Mouse (Mus musculus): ENCODE data around the gene Osbp2. TPM values are rescaled to one million over a fixed set of nuclear protein-coding genes. Genes with fewer than 3 reads are reported as not detected.
"Not testable (repeated sequence)": the region's sequence is repeated elsewhere in the genome, so short reads cannot be mapped to it uniquely, and the experiment has no call there.

Osbp2 gene
- 0.18 and 0.27 TPM in 2 replicates for polyA plus RNA-seq (2015; fragmentation: Nextera tagmentation; extraction: Ambion mirVana)

DNA sequence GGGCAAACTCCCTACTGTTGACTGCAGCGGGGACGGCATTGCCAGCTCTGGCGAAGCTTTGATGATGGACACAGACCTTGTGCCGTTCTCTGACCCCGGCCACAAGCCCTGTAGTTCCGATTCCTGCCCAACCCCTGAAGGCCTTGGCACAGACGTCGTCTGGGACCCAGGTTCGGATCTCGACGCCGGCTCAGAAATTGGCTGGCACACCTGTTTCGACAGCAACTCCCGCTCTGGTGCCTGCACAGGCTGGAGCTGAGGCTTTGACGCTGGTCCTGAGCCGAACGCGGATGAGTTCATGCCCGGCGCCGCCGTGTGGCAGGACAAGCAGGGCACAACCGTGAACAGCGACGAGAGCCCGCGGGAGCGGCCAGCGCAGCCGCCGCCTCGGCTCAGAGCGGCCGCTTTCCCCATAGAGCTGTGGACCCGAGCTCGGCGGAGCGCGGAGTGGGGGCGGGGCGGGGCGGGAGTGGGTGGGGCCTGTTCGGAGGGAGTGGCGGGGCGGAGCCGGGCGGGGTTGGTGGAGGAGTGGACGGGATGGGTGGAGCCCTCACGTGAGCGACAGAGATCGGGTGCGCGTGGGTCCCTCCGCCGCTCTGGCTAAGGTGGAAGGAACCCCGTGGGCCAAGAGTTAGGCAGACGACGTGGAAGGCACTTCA is at the start of gene Osbp2:
Gene Osbp2 (minus strand): TSS at position 450 of the 659 bp plus-strand sequence.
- DNase-seq (peak; percentile 47), ATAC-seq (ENCODE audit: low read depth) (peak; percentile 91)
- Histone ChIP-seq H3K27ac (no peak within 1 kb of the TSS), H3K9ac (peak within 1 kb of the TSS; percentile 52), H3K4me2 (peak within 1 kb of the TSS; percentile 76), H3K4me3 (replicated peaks) (peak within 1 kb of the TSS; percentile 50), H3K9me3 (replicated peaks) (no peaks in the 10 kb centered on the region), H3K27me3 (peaks cover 42% of the 10 kb centered on the region), H3K36me3 (no peaks in the 10 kb centered on the region), H3K4me1 (replicated peaks) (peaks cover 13% of the 10 kb centered on the region)
- 3% methylated on average over 56 of the region's 58 CpGs for WGBS (ENCODE audit: insufficient replicate concordance)

DNA sequence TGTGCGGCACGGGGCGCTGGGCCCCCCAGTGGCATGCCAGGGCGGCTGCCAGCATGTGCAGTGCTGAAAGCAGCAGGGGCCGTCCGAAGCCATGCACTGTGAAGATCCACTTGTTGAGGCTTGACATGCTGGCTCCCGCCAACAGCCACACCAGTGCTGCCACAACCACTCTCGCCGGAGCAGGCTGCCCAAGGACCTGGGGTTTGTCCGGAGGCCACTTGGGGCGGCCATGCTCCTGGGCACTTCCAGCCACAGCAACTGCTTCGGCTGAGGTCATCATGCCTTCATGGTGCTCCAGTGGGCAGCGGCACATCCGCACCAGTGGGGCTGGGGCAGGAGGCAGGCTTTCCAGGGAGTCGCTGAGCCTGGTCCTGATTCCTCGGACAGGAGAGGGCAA is 49.2 kb upstream of the Osbp2 start:
- ATAC-seq (ENCODE audit: low read depth) (peak; percentile 3; the same call in 1 of the 2 replicates), DNase-seq (no peak)
- H3K4me1 ChIP-seq (replicated peaks), result peaks cover 24% of the 10 kb centered on the region
- no peaks in the 10 kb centered on the region for H3K36me3 ChIP-seq
- no peaks in the 10 kb centered on the region for H3K9me3 ChIP-seq (replicated peaks)
- WGBS (ENCODE audit: insufficient replicate concordance), result 8% methylated on average over 16 of the region's 16 CpGs
- H3K27me3 ChIP-seq, result peaks cover 45% of the 10 kb centered on the region
- peak overlapping the region; percentile 80 for H3K4me2 ChIP-seq
- H3K27ac ChIP-seq, result no peak overlapping the region
- H3K4me3 ChIP-seq (replicated peaks), result peak overlapping the region; percentile 57
- peak overlapping the region; percentile 45; the same call in 1 of the 2 replicates for H3K9ac ChIP-seq

DNA sequence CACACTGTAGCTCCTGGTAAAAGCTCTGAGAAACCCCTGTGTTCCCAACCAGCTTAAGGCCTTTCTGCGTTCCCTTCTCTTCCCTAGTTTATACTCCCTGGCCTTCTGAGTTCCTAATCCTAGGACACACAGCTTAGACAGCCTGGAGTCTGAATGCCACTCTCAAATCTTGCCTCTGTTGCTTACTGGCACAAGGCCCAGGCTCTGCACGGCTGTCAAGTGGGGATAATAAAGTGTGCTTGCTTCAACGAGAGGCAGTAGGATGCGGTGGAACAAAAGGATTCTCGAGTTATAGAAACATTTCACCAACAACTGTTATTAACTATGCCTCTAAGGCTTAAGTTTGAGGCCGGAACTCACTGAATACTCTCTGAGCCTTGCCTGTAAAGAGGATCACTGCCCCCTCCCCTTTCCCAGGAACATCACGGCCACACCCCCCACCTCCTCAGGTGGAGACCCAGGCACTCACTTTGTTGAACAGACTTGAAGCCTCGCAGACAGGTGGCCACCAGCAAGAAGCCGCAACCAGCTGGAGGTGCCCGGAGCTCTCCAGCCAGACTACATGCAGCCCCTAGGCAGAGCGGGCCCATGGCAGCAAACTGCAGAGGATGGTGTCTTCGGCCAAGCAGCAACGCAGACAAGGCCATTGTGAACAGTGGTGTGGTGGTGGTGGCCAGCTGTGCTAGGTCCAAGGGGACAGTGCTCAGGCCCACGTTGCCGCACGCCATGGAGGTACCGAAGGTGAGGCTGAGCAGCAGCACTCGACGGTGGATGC is 48.6 kb upstream of the Osbp2 start:
- no peak overlapping the region for H3K9ac ChIP-seq
- peaks cover 46% of the 10 kb centered on the region for H3K27me3 ChIP-seq
- H3K4me3 ChIP-seq (replicated peaks), result peak overlapping the region; percentile 57
- no peak for DNase-seq
- WGBS (ENCODE audit: insufficient replicate concordance), result 36% methylated on average over 19 of the region's 19 CpGs
- no peaks in the 10 kb centered on the region for H3K9me3 ChIP-seq (replicated peaks)
- H3K36me3 ChIP-seq, result no peaks in the 10 kb centered on the region
- H3K27ac ChIP-seq, result no peak overlapping the region
- H3K4me1 ChIP-seq (replicated peaks), result peaks cover 24% of the 10 kb centered on the region
- ATAC-seq (ENCODE audit: low read depth), result no peak
- peak overlapping the region; percentile 80 for H3K4me2 ChIP-seq

DNA sequence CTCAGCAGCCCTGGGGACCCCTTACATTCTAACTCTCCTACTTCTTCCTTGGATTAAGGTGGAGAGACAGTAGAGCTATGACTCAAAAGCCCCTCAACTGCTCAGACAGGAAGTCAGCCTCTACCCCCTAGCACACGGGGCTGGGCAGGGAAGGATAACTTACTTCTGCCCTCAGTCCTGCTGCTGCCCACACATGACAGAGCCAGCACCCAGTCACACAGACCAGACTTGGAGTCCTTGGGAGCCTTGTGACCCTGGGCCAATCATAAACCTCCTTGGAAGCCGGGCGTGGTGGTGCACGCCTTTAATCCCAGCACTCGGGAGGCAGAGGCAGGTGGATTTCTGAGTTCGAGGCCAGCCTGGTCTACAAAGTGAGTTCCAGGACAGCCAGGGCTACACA is 47.7 kb upstream of the Osbp2 start:
- H3K9me3 ChIP-seq (replicated peaks); DNase-seq; H3K9ac ChIP-seq; H3K27ac ChIP-seq; H3K4me2 ChIP-seq; H3K4me3 ChIP-seq (replicated peaks); H3K36me3 ChIP-seq; ATAC-seq (ENCODE audit: low read depth): not testable (repeated sequence)
- Histone ChIP-seq H3K4me1 (replicated peaks) (peaks cover 24% of the 10 kb centered on the region), H3K27me3 (peaks cover 48% of the 10 kb centered on the region)
- 70% methylated on average over 6 of the region's 6 CpGs for WGBS (ENCODE audit: insufficient replicate concordance)

DNA sequence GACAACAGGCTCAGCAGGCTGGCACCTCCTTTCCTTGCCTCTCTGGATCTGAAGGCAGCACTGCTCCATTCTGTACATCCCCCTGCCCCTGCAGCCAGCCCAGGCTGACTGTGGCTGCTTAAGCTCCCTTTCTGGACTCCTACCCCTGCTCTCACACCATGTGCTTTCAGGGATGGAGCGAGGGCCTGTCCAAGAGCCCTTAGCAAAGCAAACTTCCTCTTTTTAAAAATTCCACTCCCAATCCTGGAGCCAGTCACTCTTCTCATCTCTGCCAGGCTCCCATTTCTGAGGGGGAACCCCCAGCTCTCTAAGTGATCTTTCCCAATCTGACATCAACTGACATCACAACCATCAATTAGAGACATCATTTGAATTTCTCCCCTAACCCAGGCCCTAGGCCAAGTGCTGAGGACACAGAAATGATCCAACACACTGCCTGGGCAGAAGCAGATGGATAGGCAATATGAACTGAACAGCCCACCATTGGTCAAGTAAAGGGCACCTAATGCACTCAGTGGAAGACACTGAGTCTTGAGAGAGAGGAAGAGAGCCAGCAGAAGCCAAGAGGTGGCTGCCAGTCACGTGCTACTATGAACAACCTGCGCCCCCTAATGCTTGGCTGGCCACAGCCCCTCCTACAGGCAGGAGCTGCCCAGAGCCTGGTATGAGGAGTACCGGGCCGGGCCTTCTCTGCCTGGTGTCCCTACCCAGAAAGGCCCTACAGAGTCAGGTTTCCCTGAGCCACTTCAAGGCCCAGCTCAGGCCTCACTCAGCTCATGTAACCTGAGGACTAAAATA is 47.0 kb upstream of the Osbp2 start:
- Histone ChIP-seq H3K4me2 (no peak overlapping the region), H3K27me3 (peaks cover 48% of the 10 kb centered on the region)

DNA sequence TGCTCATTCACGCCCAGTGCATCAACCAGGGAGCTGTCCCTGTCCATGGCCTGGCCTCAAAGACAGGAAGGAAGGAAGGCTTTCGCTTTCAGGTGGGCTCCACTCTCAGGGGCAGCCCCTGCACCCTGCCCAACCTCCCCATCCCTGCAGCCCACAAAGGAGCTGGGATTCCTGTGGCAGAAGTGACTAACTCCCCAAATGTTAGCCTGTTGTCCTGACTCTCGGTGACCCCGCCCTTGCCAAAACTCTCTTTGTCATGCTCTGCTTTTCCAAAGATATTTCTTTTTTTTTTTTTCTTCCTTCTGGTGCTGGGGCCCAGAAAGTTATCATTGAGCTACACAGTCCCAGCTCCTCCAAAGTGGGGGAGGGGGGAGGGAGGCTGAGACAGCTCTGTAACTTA is 45.5 kb upstream of the Osbp2 start:
- Histone ChIP-seq H3K4me3 (replicated peaks) (no peak overlapping the region), H3K27me3 (peaks cover 36% of the 10 kb centered on the region), H3K9ac (no peak overlapping the region), H3K36me3 (no peaks in the 10 kb centered on the region), H3K4me1 (replicated peaks) (peaks cover 19% of the 10 kb centered on the region), H3K27ac (no peak overlapping the region), H3K4me2 (no peak overlapping the region), H3K9me3 (replicated peaks) (no peaks in the 10 kb centered on the region)
- ATAC-seq (ENCODE audit: low read depth) (no peak), DNase-seq (no peak)
- 61% methylated on average over 4 of the region's 4 CpGs for WGBS (ENCODE audit: insufficient replicate concordance)

More for the DNA sequence above, 47.0 kb upstream of the Osbp2 start:
- Histone ChIP-seq H3K4me3 (replicated peaks) (no peak overlapping the region), H3K27ac (no peak overlapping the region), H3K9me3 (replicated peaks) (no peaks in the 10 kb centered on the region), H3K4me1 (replicated peaks) (peaks cover 24% of the 10 kb centered on the region), H3K36me3 (no peaks in the 10 kb centered on the region), H3K9ac (no peak overlapping the region)
- no peak for DNase-seq
- WGBS (ENCODE audit: insufficient replicate concordance), result 45% methylated on average over 5 of the region's 5 CpGs
- no peak for ATAC-seq (ENCODE audit: low read depth)

DNA sequence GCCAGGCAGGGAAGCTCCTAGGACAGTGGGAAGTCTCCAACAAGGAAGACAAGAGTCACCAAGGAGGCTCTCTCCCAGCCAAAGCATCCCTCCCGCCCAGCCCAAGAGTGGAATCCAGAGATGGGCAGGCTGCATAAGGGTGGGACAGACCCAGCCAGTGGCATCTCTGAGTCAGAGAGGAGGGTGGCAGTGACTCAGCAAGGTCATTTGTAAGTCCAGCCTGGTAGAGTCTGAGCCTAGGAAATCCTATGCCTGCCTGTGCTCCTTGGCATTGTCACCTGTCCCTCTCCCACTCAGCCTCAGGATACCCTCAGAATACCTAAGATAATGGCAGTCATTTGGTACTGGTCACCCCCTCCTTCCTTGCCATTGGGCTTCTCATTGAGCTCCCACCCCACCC is 41.7 kb upstream of the Osbp2 start:
- Histone ChIP-seq H3K27ac (no peak overlapping the region), H3K9me3 (replicated peaks) (no peaks in the 10 kb centered on the region), H3K9ac (no peak overlapping the region), H3K4me1 (replicated peaks) (no peaks in the 10 kb centered on the region), H3K36me3 (no peaks in the 10 kb centered on the region), H3K4me3 (replicated peaks) (no peak overlapping the region), H3K4me2 (no peak overlapping the region), H3K27me3 (0 out of 2 replicates have a peak, but pooled peaks cover 3% of the 10 kb centered on the region)
- ATAC-seq (ENCODE audit: low read depth) (no peak), DNase-seq (no peak)
- 64% methylated on average over 1 of the region's 1 CpGs for WGBS (ENCODE audit: insufficient replicate concordance)

DNA sequence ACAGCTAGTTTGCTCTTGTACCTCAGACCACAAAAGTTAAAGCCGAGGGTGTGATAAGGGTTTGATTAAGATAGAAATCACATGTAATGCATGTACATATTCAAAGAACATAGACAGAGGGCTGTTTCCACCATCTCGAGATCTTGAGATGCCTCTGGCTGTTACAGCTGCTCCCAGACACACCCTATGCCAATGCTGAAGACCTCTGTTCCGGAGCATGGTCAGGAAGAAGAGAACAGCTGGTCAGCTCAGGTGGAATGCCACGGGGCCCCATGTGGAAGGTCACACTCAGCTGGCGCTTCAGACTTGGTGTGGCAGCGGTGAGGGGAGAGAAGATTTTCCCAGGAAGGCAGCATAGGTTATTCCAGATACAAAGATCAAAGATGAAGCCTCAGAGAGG is 41.0 kb upstream of the Osbp2 start:
- DNase-seq, result no peak
- Histone ChIP-seq H3K4me1 (replicated peaks) (no peaks in the 10 kb centered on the region), H3K4me2 (no peak overlapping the region), H3K9me3 (replicated peaks) (no peaks in the 10 kb centered on the region), H3K4me3 (replicated peaks) (no peak overlapping the region), H3K27ac (no peak overlapping the region), H3K27me3 (0 out of 2 replicates have a peak, but pooled peaks cover 3% of the 10 kb centered on the region), H3K9ac (no peak overlapping the region), H3K36me3 (no peaks in the 10 kb centered on the region)
- ATAC-seq (ENCODE audit: low read depth), result no peak
- 64% methylated on average over 6 of the region's 6 CpGs for WGBS (ENCODE audit: insufficient replicate concordance)

DNA sequence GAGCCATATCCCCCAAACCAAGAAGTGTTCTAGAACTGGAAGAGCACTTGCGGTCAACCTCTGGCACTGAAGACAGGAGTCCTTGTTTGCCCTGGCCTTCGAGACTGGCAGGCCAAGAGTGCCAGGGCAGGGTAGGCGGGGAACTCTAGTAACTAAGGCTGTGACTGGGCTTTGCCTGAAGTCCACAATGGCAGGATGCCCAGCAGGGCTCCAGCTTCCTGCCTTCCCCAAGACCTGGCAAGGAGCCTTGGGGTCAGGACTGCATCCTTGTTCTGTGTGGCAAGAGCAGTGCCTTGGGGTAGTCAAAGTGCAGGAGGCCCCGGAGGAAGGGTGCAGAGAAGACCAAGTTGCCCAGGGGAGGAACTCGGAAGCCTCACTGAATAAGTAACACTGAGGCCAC is 39.3 kb upstream of the Osbp2 start:
- Histone ChIP-seq H3K36me3 (no peaks in the 10 kb centered on the region), H3K27me3 (0 out of 2 replicates have a peak, but pooled peaks cover 3% of the 10 kb centered on the region), H3K4me3 (replicated peaks) (no peak overlapping the region), H3K27ac (no peak overlapping the region), H3K4me2 (no peak overlapping the region), H3K9me3 (replicated peaks) (no peaks in the 10 kb centered on the region), H3K9ac (no peak overlapping the region), H3K4me1 (replicated peaks) (no peaks in the 10 kb centered on the region)
- ATAC-seq (ENCODE audit: low read depth), result no peak
- WGBS (ENCODE audit: insufficient replicate concordance), result 63% methylated on average over 5 of the region's 5 CpGs
- DNase-seq, result no peak

DNA sequence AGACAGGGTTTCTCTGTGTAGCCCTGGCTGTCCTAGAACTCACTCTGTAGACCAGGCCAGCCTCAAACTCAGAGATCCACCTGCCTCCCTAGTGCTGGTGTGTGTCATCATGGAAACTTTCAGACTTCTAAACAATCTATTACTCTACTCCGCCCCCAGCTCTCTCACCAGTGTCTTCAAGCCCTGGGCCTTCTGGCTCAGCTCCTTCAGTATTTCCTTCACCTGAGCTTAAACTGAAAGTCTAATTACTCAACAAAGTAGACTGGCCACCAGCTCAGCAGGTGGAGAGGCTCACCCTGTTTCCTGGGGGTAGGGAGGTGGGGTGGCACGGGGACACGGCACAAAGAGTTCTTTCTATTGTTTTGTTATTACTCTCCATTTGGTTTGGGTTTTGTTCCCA is 38.8 kb upstream of the Osbp2 start:
- Histone ChIP-seq H3K27me3 (0 out of 2 replicates have a peak, but pooled peaks cover 3% of the 10 kb centered on the region), H3K4me2 (no peak overlapping the region), H3K9ac (no peak overlapping the region), H3K4me3 (replicated peaks) (no peak overlapping the region), H3K9me3 (replicated peaks) (no peaks in the 10 kb centered on the region), H3K27ac (no peak overlapping the region), H3K4me1 (replicated peaks) (no peaks in the 10 kb centered on the region), H3K36me3 (no peaks in the 10 kb centered on the region)
- DNase-seq (no peak), ATAC-seq (ENCODE audit: low read depth) (no peak)
- 69% methylated on average over 3 of the region's 3 CpGs for WGBS (ENCODE audit: insufficient replicate concordance)

DNA sequence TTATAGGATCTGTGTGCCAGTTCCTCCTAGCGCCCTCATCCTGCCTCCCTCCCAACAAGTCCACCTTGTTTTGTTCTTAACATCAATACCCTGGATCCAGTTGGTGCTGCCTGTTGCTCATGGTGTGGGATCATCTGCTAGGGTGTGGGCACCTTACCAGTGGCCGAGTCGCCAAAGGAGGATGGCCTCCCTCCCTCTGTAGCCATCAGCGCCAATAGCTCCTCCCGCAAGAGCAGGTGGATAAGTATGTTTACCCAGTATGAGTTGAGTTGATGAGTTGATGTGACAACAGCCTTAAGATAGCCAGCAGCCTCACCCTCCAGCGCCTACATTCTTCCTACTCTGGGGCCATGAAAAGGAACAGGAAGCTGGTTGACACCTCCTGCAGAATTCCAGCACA is 36.6 kb upstream of the Osbp2 start:
- 56% methylated on average over 6 of the region's 6 CpGs for WGBS (ENCODE audit: insufficient replicate concordance)
- H3K9ac ChIP-seq, result no peak overlapping the region
- H3K36me3 ChIP-seq, result no peaks in the 10 kb centered on the region
- no peak overlapping the region for H3K4me2 ChIP-seq
- DNase-seq (no peak), ATAC-seq (ENCODE audit: low read depth) (no peak)
- no peak overlapping the region for H3K27ac ChIP-seq
- no peaks in the 10 kb centered on the region for H3K27me3 ChIP-seq
- H3K9me3 ChIP-seq (replicated peaks), result no peaks in the 10 kb centered on the region
- H3K4me1 ChIP-seq (replicated peaks), result peaks cover 3% of the 10 kb centered on the region
- no peak overlapping the region for H3K4me3 ChIP-seq (replicated peaks)
